Mouse (Mus musculus): ENCODE data around the gene Cdpf1. TPM values are rescaled to one million over a fixed set of nuclear protein-coding genes. Genes with fewer than 3 reads are reported as not detected.

Cdpf1 gene
- polyA plus RNA-seq (2014; fragmentation: Nextera tagmentation; extraction: Ambion mirVana) = 18.1 and 21.8 TPM in 2 replicates

- Histone ChIP-seq H3K27ac (ENCODE audit: low read depth, low read length) (peak within 1 kb of the TSS; percentile 63; the same call in 1 of the 2 replicates), H3K9ac (ENCODE audit: low read length) (peak within 1 kb of the TSS; percentile 74), H3K27me3 (ENCODE audit: control insufficient read depth, insufficient read depth, low read length) (no peaks in the 10 kb centered on the region), H3K36me3 (ENCODE audit: control insufficient read depth, insufficient read depth, low read length) (no peaks in the 10 kb centered on the region), H3K4me2 (peak within 1 kb of the TSS; percentile 91), H3K4me3 (ENCODE audit: low read depth, low read length) (peak within 1 kb of the TSS; percentile 75), H3K4me1 (ENCODE audit: control insufficient read depth, insufficient read depth, low read length) (peaks cover 4% of the 10 kb centered on the region; the same call in 1 of the 2 replicates), H3K9me3 (ENCODE audit: control insufficient read depth, low read length) (no peaks in the 10 kb centered on the region)
- 4% methylated on average over 36 of the region's 36 CpGs for WGBS
- ATAC-seq (ENCODE audit: low FRiP score) (peak; percentile 96), DNase-seq (ENCODE audit: low spot score, missing footprints) (peak; percentile 100)
Observed at GRCm38 (mm10) chr15:85811535-85812277, at the start of gene Cdpf1. Cdpf1 (minus strand) TSS chr15:85811697.

GRCm38 (mm10) chr15:85859490-85860031 is 48.1 kb upstream of the Cdpf1 start, which contains the start of gene Gtse1:
Gtse1 (plus strand) TSS chr15:85859745.
- Histone ChIP-seq H3K27me3 (ENCODE audit: control insufficient read depth, insufficient read depth, low read length) (no peaks in the 10 kb centered on the region), H3K4me2 (peak within 1 kb of the TSS; percentile 73), H3K36me3 (ENCODE audit: control insufficient read depth, insufficient read depth, low read length) (peaks cover 7% of the 10 kb centered on the region), H3K27ac (ENCODE audit: low read depth, low read length) (peak within 1 kb of the TSS; percentile 1), H3K9me3 (ENCODE audit: control insufficient read depth, low read length) (no peaks in the 10 kb centered on the region), H3K9ac (ENCODE audit: low read length) (peak within 1 kb of the TSS; percentile 77), H3K4me1 (ENCODE audit: control insufficient read depth, insufficient read depth, low read length) (peaks cover 17% of the 10 kb centered on the region), H3K4me3 (ENCODE audit: low read depth, low read length) (peak within 1 kb of the TSS; percentile 82)
- DNase-seq (ENCODE audit: low spot score, missing footprints) (peak; percentile 98), ATAC-seq (ENCODE audit: low FRiP score) (peak; percentile 98)
- under 1% methylated on average over 42 of the region's 42 CpGs for WGBS

GRCm38 (mm10) chr15:85858980-85859489 is 47.5 kb upstream of the Cdpf1 start:
- Histone ChIP-seq H3K36me3 (ENCODE audit: control insufficient read depth, insufficient read depth, low read length) (peaks cover 7% of the 10 kb centered on the region), H3K27me3 (ENCODE audit: control insufficient read depth, insufficient read depth, low read length) (no peaks in the 10 kb centered on the region), H3K4me2 (peak overlapping the region; percentile 54), H3K4me1 (ENCODE audit: control insufficient read depth, insufficient read depth, low read length) (peaks cover 17% of the 10 kb centered on the region), H3K27ac (ENCODE audit: low read depth, low read length) (no peak overlapping the region; the same call in 1 of the 2 replicates), H3K4me3 (ENCODE audit: low read depth, low read length) (peak overlapping the region; percentile 82), H3K9me3 (ENCODE audit: control insufficient read depth, low read length) (no peaks in the 10 kb centered on the region), H3K9ac (ENCODE audit: low read length) (peak overlapping the region; percentile 72)
- DNase-seq (ENCODE audit: low spot score, missing footprints) (no peak), ATAC-seq (ENCODE audit: low FRiP score) (0 out of 2 replicates have a peak, but pooled peaks have one; percentile 28)
- 12% methylated on average over 15 of the region's 15 CpGs for WGBS

DNA sequence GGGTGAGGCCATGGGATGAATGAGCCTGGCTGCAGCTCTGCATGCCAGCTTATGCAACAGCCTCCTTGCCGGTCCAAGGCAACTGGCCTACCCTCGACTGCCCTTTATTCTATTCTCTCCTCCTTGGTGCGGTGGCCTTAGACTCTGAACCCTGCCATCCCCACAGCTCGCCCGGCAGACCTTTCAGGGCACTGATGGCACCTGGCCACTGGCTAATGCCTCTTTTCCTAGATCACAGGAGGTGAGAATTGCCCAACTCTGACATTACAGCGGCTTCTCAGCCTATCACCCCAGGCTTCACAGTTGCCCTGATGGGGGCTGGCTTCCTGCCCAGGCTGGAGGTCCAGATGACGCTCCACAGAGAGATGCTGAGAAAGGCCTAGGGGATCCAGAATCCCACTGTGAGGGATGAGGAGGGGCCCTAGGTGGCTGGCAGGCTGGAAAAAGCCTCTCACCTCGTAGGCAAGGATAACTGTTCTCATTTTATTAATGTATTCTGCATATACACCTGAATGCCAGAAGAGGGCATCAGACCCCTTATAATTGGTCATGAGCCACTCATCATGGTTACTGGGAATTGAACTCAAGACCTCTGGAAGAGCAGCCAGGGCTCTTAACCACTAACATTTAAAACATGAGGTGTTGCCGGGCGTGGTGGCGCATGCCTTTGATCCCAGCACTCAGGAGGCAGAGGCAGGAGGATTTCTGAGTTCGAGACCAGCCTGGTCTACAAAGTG is 40.3 kb upstream of the Cdpf1 start:
- Histone ChIP-seq H3K36me3 (ENCODE audit: control insufficient read depth, insufficient read depth, low read length) (no peaks in the 10 kb centered on the region), H3K27me3 (ENCODE audit: control insufficient read depth, insufficient read depth, low read length) (no peaks in the 10 kb centered on the region), H3K9ac (ENCODE audit: low read length) (no peak overlapping the region), H3K9me3 (ENCODE audit: control insufficient read depth, low read length) (no peaks in the 10 kb centered on the region), H3K4me3 (ENCODE audit: low read depth, low read length) (no peak overlapping the region), H3K27ac (ENCODE audit: low read depth, low read length) (no peak overlapping the region), H3K4me1 (ENCODE audit: control insufficient read depth, insufficient read depth, low read length) (no peaks in the 10 kb centered on the region), H3K4me2 (no peak overlapping the region)
- ATAC-seq (ENCODE audit: low FRiP score) = no peak
- DNase-seq (ENCODE audit: low spot score, missing footprints) = no peak
- WGBS = 81% methylated on average over 12 of the region's 12 CpGs

GRCm38 (mm10) chr15:85845071-85845470 is 33.6 kb upstream of the Cdpf1 start:
- H3K4me3 ChIP-seq (ENCODE audit: low read depth, low read length) = no peak overlapping the region
- DNase-seq (ENCODE audit: low spot score, missing footprints) = no peak

GRCm38 (mm10) chr15:85841796-85842360 is 30.4 kb upstream of the Cdpf1 start:
- Histone ChIP-seq H3K9ac (ENCODE audit: low read length) (no peak overlapping the region), H3K36me3 (ENCODE audit: control insufficient read depth, insufficient read depth, low read length) (no peaks in the 10 kb centered on the region), H3K27me3 (ENCODE audit: control insufficient read depth, insufficient read depth, low read length) (no peaks in the 10 kb centered on the region), H3K9me3 (ENCODE audit: control insufficient read depth, low read length) (no peaks in the 10 kb centered on the region), H3K4me2 (no peak overlapping the region), H3K4me3 (ENCODE audit: low read depth, low read length) (no peak overlapping the region), H3K4me1 (ENCODE audit: control insufficient read depth, insufficient read depth, low read length) (no peaks in the 10 kb centered on the region), H3K27ac (ENCODE audit: low read depth, low read length) (no peak overlapping the region)
- ATAC-seq (ENCODE audit: low FRiP score) (no peak), DNase-seq (ENCODE audit: low spot score, missing footprints) (no peak)
- 85% methylated on average over 5 of the region's 5 CpGs for WGBS

More at GRCm38 (mm10) chr15:85845071-85845470, 33.6 kb upstream of the Cdpf1 start:
- Histone ChIP-seq H3K27me3 (ENCODE audit: control insufficient read depth, insufficient read depth, low read length) (no peaks in the 10 kb centered on the region), H3K36me3 (ENCODE audit: control insufficient read depth, insufficient read depth, low read length) (no peaks in the 10 kb centered on the region), H3K4me2 (no peak overlapping the region), H3K9ac (ENCODE audit: low read length) (no peak overlapping the region), H3K9me3 (ENCODE audit: control insufficient read depth, low read length) (no peaks in the 10 kb centered on the region), H3K4me1 (ENCODE audit: control insufficient read depth, insufficient read depth, low read length) (no peaks in the 10 kb centered on the region), H3K27ac (ENCODE audit: low read depth, low read length) (no peak overlapping the region)
- ATAC-seq (ENCODE audit: low FRiP score) = no peak

GRCm38 (mm10) chr15:85840983-85841382 is 29.5 kb upstream of the Cdpf1 start:
- Histone ChIP-seq H3K4me2 (no peak overlapping the region), H3K4me3 (ENCODE audit: low read depth, low read length) (no peak overlapping the region), H3K9ac (ENCODE audit: low read length) (no peak overlapping the region), H3K9me3 (ENCODE audit: control insufficient read depth, low read length) (no peaks in the 10 kb centered on the region), H3K4me1 (ENCODE audit: control insufficient read depth, insufficient read depth, low read length) (no peaks in the 10 kb centered on the region), H3K27ac (ENCODE audit: low read depth, low read length) (no peak overlapping the region), H3K27me3 (ENCODE audit: control insufficient read depth, insufficient read depth, low read length) (no peaks in the 10 kb centered on the region), H3K36me3 (ENCODE audit: control insufficient read depth, insufficient read depth, low read length) (no peaks in the 10 kb centered on the region)
- WGBS = 36% methylated on average over 6 of the region's 6 CpGs
- ATAC-seq (ENCODE audit: low FRiP score) (no peak), DNase-seq (ENCODE audit: low spot score, missing footprints) (peak; percentile 91)

DNA sequence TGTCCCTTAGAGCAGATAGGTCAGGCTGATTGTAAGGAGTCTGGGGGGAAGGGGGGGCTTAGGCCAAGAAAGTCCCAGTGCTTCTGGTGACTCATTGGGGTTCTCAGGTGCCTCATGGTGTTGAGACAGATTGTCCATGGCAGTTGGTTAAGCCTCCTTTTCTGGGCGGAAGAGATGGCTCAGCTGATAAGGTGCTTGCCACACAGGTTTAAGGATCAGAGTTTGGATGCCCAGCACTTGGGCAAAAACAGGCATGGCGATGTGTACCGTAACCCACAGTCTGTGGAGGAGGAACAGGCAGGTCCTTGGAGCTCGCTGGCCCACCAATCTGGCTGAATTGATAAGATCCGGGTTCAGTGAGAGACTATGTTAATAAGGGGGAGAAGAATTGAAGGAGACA is 25.4 kb upstream of the Cdpf1 start:
- H3K27me3 ChIP-seq (ENCODE audit: control insufficient read depth, insufficient read depth, low read length) = no peaks in the 10 kb centered on the region
- no peaks in the 10 kb centered on the region for H3K9me3 ChIP-seq (ENCODE audit: control insufficient read depth, low read length)
- no peak overlapping the region for H3K4me2 ChIP-seq
- no peaks in the 10 kb centered on the region for H3K36me3 ChIP-seq (ENCODE audit: control insufficient read depth, insufficient read depth, low read length)
- ATAC-seq (ENCODE audit: low FRiP score) (no peak), DNase-seq (ENCODE audit: low spot score, missing footprints) (no peak)
- no peak overlapping the region for H3K27ac ChIP-seq (ENCODE audit: low read depth, low read length)
- H3K9ac ChIP-seq (ENCODE audit: low read length) = no peak overlapping the region
- no peak overlapping the region for H3K4me3 ChIP-seq (ENCODE audit: low read depth, low read length)
- peaks cover 3% of the 10 kb centered on the region for H3K4me1 ChIP-seq (ENCODE audit: control insufficient read depth, insufficient read depth, low read length)
- 93% methylated on average over 5 of the region's 5 CpGs for WGBS

Measured in midbrain, embryonic 11.5 days (tissue).